Mouse (Mus musculus): ENCODE measurements at regions not wholly inside any gene's neighbourhood (a gene's known extent, or its start where the extent isn't known, plus 50 kb on each side); places are given as distances from the start of the nearest gene placed in this dataset.
"Not testable (repeated sequence)": the region's sequence is repeated elsewhere in the genome, so short reads cannot be mapped to it uniquely, and the experiment has no call there.

- H3K4me2 ChIP-seq: no peak overlapping the region
- no peak overlapping the region for H3K27ac ChIP-seq
- H3K4me3 ChIP-seq (replicated peaks): no peak overlapping the region
- H3K36me3 ChIP-seq (replicated peaks): no peaks in the 10 kb centered on the region
- ATAC-seq (ENCODE audit: low FRiP score): no peak
- no peak overlapping the region for H3K9ac ChIP-seq
- H3K4me1 ChIP-seq: no peaks in the 10 kb centered on the region
- H3K9me3 ChIP-seq: peaks cover 14% of the 10 kb centered on the region
- no peaks in the 10 kb centered on the region for H3K27me3 ChIP-seq
These were observed 96.6 kb upstream of the Selenop start for GRCm38 (mm10) chr15:3171774-3172173.

- Histone ChIP-seq H3K4me1 (no peaks in the 10 kb centered on the region), H3K36me3 (replicated peaks) (no peaks in the 10 kb centered on the region), H3K9ac (no peak overlapping the region), H3K9me3 (peaks cover 14% of the 10 kb centered on the region), H3K27me3 (no peaks in the 10 kb centered on the region), H3K4me3 (replicated peaks) (no peak overlapping the region), H3K4me2 (no peak overlapping the region), H3K27ac (no peak overlapping the region)
- 61% methylated on average over 2 of the region's 2 CpGs for WGBS
- ATAC-seq (ENCODE audit: low FRiP score): no peak
These were observed 94.3 kb upstream of the Selenop start for GRCm38 (mm10) chr15:3174072-3174471.

- no peak overlapping the region for H3K9ac ChIP-seq
- H3K9me3 ChIP-seq: peaks cover 14% of the 10 kb centered on the region
- no peaks in the 10 kb centered on the region for H3K4me1 ChIP-seq
- H3K27ac ChIP-seq: no peak overlapping the region
- no peaks in the 10 kb centered on the region for H3K36me3 ChIP-seq (replicated peaks)
- no peaks in the 10 kb centered on the region for H3K27me3 ChIP-seq
- 41% methylated on average over 2 of the region's 2 CpGs for WGBS
- H3K4me3 ChIP-seq (replicated peaks): no peak overlapping the region
- no peak overlapping the region for H3K4me2 ChIP-seq
- ATAC-seq (ENCODE audit: low FRiP score): no peak
These were observed 93.5 kb upstream of the Selenop start for GRCm38 (mm10) chr15:3174848-3175247.

- H3K9ac ChIP-seq: no peak overlapping the region
- no peaks in the 10 kb centered on the region for H3K36me3 ChIP-seq (replicated peaks)
- no peaks in the 10 kb centered on the region for H3K9me3 ChIP-seq
- no peaks in the 10 kb centered on the region for H3K4me1 ChIP-seq
- WGBS: 86% methylated on average over 2 of the region's 2 CpGs
- H3K4me3 ChIP-seq (replicated peaks): no peak overlapping the region
- H3K27ac ChIP-seq: no peak overlapping the region
- peak; percentile 74; the same call in 1 of the 2 replicates for ATAC-seq (ENCODE audit: low FRiP score)
- no peak overlapping the region for H3K4me2 ChIP-seq
- no peaks in the 10 kb centered on the region for H3K27me3 ChIP-seq
These were observed 66.3 kb upstream of the Selenop start for GRCm38 (mm10) chr15:3201912-3202653.

- Histone ChIP-seq H3K4me3 (replicated peaks) (no peak overlapping the region), H3K9ac (no peak overlapping the region), H3K9me3 (peaks cover 4% of the 10 kb centered on the region; the same call in 1 of the 2 replicates), H3K27me3 (no peaks in the 10 kb centered on the region), H3K36me3 (replicated peaks) (no peaks in the 10 kb centered on the region), H3K4me2 (no peak overlapping the region), H3K27ac (no peak overlapping the region), H3K4me1 (no peaks in the 10 kb centered on the region)
- 73% methylated on average over 6 of the region's 6 CpGs for WGBS
- no peak for ATAC-seq (ENCODE audit: low FRiP score)
These were observed 62.8 kb upstream of the Selenop start for GRCm38 (mm10) chr15:3205522-3205921.

- not testable (repeated sequence) for H3K4me2 ChIP-seq
- 71% methylated on average over 6 of the region's 6 CpGs for WGBS
These were observed 62.3 kb upstream of the Selenop start for GRCm38 (mm10) chr15:3206076-3206475.

GRCm38 (mm10) chr15:3213721-3214120, 54.6 kb upstream of the Selenop start:
- 11% methylated on average over 4 of the region's 4 CpGs for WGBS
- ATAC-seq (ENCODE audit: low FRiP score): no peak
- H3K9me3 ChIP-seq: 0 out of 2 replicates have a peak, but pooled peaks cover 2% of the 10 kb centered on the region

More at GRCm38 (mm10) chr15:3206076-3206475, 62.3 kb upstream of the Selenop start:
- H3K9ac ChIP-seq; H3K4me1 ChIP-seq; H3K4me3 ChIP-seq (replicated peaks); H3K27ac ChIP-seq; H3K36me3 ChIP-seq (replicated peaks); ATAC-seq (ENCODE audit: low FRiP score); H3K9me3 ChIP-seq; H3K27me3 ChIP-seq: not testable (repeated sequence)

GRCm38 (mm10) chr15:3215201-3215600, 53.1 kb upstream of the Selenop start:
- Histone ChIP-seq H3K9me3 (0 out of 2 replicates have a peak, but pooled peaks cover 2% of the 10 kb centered on the region), H3K36me3 (replicated peaks) (no peaks in the 10 kb centered on the region), H3K4me3 (replicated peaks) (no peak overlapping the region), H3K4me1 (no peaks in the 10 kb centered on the region), H3K9ac (no peak overlapping the region), H3K27ac (no peak overlapping the region), H3K4me2 (no peak overlapping the region), H3K27me3 (no peaks in the 10 kb centered on the region)
- WGBS: 53% methylated on average over 1 of the region's 1 CpGs
- ATAC-seq (ENCODE audit: low FRiP score): no peak

More at GRCm38 (mm10) chr15:3213721-3214120, 54.6 kb upstream of the Selenop start:
- Histone ChIP-seq H3K27me3 (no peaks in the 10 kb centered on the region), H3K4me3 (replicated peaks) (no peak overlapping the region), H3K9ac (no peak overlapping the region), H3K27ac (no peak overlapping the region), H3K36me3 (replicated peaks) (no peaks in the 10 kb centered on the region), H3K4me2 (no peak overlapping the region), H3K4me1 (no peaks in the 10 kb centered on the region)

All from forebrain, embryonic 12.5 days (tissue).